Mouse (Mus musculus) adrenal gland (tissue): Measurements from ENCODE around the gene Rnf121.
"Not testable (repeated sequence)": the region's sequence is repeated elsewhere in the genome, so short reads cannot be mapped to it uniquely, and the experiment has no call there.

Experiments
- intact Hi-C: fragments of 180-260 bp; cut with DNase I; formaldehyde crosslinking; loops from one replicate; pipeline ENCODE4 v1.15.1; 2025

The Rnf121 gene

DNA sequence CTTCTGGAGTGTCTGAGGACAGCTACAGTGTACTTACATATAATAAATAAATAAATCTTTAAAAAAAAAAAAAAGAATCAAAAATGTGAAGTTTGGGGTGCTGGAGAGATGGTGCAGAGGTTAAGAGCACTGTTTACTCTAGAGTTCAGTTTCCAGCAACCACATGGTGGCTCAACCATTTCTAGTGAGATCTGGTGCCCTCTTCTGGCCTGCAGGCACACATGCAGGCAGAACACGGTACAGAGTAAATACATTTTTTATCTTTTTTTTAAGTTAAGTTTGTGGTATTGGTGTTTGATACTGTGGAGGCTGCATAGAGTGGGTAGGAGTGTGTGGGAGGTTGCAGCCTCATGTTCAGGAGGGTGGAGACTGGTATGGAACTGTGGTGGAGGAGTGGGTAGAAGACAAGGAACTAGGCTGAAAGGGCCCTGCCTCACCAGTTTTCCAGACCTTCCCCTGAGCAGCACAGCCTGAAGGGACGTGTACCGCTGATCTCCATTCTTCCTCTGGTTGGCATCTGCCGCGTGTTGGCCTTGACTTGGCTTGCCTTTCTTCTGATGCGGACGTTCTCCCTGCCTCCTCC, 11.5 kb upstream of the Rnf121 start:
- intact Hi-C loops: loop anchor here (5.0 to 10.0 kb wide), 3 partner anchors 80 to 422 kb away; no protein-coding TSS in a partner anchor

DNA sequence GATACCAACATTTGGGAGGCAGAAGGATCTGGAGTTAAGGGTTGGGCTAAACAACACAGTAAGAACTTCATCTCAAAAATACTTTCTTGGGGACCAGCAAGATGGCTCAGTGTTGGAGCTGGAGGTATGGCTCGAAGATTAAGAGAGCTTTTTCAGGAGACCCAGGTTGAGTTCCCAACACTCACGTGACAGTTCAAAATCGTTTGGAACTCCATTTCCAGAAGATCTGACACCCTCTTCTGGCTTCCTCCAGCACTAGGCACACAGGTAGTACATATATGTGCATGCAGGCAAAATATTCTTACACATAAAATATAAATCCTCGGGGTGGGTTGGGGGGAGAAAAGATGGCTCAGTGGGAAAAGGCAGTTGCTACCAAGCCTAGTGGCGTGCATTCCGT, 1.1 kb upstream of the Rnf121 start:
- intact Hi-C loops: no loop called here

DNA sequence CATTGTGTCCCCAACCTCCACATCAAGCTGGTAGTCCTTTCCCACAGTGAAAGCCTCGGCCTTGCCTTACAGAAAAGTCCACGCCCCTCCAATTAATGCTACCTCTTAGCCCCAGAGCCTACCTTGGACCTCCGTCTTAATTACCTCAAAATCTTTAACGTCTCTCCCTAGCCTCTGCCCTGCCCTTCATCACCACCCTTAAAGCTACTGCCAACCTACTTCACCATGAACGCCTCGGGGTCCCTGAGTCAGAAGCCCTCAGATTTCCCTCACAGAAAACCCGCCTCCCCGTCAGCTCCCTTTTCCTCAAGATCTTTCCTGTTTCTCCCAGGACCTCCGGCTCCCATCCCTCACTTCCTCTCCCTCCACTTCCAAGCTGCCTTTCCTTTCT, 619 bp downstream of the Rnf121 start:
- intact Hi-C loops: no loop called here

DNA sequence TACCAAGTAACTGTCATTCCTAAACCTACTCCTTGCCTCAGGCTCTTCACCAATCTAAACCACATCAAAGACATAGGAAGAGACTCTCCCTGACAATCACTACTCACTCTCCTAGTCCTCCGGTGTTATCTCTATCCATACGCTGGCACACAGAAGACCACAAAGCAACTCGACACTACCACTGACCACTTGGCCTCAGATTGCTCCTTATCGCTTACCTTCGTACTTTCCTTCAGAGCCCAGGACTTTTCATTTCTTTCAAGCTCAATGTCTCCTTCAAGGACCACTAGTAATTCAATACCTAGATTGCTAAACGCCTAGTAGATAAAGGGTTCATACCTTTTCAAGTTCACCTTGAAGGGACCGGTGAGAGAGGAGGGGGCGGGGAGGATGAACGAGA, 1.4 kb downstream of the Rnf121 start:
- intact Hi-C loops: no loop called here

DNA sequence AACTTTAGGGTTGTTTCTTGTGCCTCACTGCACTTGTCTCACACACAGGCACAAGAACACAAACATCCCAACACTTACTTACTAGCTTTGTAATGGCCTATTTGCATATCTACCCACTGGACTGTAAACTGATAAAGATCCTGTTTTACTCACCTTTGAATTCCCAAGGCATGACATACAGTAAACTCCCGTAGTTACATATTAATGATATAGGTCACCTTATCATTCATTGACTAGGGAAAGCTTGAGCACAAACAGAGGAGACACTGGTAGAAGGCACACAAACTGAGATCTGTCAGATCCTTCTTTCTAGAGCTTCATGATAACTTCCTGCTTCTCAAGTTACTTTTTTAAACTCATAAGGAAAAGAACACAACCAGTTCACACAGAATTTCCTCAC, 3.1 kb downstream of the Rnf121 start:
- intact Hi-C loops: no loop called here

DNA sequence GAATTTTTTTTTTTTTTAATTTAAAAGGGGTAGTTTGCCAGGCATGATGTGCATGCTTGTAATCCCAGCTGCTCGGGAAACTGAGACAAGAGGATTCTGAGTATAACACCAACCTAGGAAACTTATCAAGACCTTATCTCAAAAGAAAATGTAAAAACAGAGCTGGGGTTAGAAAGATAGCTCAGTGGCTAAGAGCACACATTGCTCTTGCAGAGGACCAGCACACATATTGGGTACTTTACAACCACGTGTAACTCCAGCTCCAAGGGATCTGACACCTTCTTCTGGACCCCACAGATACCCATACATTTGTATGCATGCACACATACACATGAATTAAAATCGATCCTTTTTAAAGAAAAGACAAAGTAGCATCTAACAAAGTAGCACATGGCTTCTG, 3.9 kb downstream of the Rnf121 start:
- intact Hi-C loops: no loop called here

DNA sequence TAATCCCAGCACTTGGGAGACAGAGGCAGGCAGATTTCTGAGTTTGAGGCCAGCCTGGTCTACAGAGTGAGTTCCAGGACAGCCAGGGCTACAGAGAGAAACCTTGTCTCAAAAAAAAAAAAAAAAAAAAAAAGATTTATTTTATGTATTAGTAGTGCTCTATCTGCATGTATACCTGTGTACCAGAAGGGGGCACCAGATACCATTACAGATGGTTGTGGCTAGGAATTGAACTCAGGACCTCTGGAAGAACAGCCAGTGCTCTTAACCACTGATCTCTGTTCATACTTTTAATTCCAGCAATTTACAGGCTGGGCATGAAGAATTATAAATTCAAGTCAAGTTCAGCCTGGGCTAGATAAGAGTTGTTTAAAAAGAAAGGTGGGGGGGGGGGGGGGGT, 16.7 kb downstream of the Rnf121 start:
- intact Hi-C loops: not testable (repeated sequence)

DNA sequence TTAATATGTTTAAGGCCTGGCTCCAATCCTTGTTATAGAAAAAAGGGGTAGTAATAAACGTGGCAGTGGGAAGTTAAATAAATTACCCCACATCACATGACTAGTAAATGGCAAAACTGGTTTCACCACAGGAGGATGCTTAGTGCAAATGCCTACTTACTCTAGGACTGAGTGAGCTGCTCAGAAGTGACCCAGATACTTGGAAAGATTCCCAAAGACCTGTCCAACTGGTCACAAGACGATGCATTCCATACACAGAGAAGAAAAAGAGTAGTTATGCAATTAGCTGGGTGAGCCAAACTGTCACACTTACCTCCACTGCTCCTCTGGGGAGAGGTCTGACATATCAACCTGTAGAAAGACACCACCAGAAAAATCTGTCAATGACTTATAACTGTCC, 23.0 kb downstream of the Rnf121 start:
- intact Hi-C loops: no loop called here

DNA sequence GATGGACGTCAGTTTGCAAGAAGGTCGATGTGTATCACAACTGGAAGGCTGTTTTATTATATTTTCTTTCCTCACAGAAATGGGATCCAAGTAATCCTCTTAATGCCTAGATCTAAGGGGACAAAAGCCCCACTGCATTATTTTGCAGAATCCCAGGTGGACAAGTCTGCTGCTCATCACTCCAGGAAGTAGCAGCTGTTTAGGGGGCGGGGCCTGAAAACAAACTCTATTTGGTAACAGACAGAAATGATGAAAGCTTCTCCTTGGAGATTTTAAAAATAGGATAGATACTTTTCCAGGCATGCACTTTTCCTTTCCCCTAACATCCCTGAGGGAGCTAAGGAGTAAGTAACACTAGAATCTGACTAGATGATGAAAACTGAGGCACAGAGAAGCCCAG, 28.0 kb downstream of the Rnf121 start:
- intact Hi-C loops: loop anchor here (5.0 kb wide), 1 partner anchor 120 kb away; no protein-coding TSS in a partner anchor

DNA sequence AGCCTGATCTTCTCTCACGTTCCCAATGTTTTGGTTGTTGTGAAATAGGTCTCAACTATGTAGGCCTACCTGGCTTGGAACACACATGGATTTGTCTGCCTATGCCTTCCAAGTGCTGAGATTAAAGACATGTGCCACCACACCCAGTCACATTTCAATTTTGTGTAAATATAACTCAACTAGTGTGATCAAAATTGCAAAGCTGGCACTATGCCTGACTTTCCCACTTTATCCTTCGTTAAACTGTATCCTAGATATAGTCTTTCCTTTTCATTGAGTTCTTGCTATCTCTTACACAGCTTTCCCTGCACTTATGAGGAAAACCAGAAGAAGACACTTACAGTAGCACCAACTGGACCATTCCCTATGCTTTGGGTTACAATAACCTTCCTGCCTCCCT, 29.7 kb downstream of the Rnf121 start:
- intact Hi-C loops: loop anchor here (2.0 to 5.0 kb wide), 2 partner anchors 37 to 118 kb away; no protein-coding TSS in a partner anchor

DNA sequence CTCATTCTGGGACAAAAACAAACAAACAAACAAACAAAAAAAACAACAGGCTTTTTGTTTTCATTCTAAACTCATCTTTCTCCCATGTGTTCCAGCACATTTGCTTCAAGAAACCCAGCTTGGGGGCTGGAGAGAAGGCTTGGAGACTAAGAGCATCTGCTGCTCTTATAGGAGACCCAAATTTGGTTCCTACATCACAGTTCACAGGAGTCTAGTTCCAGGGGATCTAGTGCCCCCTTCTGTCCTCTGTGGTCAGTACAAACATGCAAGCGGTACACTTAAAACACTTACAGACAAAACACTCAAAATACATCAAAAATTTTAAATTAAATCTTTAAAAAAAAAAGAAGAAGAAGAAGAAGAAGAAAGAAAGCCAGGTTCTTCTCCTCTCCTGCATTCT, 30.4 kb downstream of the Rnf121 start:
- intact Hi-C loops: loop anchor here (2.0 to 5.0 kb wide), 2 partner anchors 36 to 118 kb away; no protein-coding TSS in a partner anchor

DNA sequence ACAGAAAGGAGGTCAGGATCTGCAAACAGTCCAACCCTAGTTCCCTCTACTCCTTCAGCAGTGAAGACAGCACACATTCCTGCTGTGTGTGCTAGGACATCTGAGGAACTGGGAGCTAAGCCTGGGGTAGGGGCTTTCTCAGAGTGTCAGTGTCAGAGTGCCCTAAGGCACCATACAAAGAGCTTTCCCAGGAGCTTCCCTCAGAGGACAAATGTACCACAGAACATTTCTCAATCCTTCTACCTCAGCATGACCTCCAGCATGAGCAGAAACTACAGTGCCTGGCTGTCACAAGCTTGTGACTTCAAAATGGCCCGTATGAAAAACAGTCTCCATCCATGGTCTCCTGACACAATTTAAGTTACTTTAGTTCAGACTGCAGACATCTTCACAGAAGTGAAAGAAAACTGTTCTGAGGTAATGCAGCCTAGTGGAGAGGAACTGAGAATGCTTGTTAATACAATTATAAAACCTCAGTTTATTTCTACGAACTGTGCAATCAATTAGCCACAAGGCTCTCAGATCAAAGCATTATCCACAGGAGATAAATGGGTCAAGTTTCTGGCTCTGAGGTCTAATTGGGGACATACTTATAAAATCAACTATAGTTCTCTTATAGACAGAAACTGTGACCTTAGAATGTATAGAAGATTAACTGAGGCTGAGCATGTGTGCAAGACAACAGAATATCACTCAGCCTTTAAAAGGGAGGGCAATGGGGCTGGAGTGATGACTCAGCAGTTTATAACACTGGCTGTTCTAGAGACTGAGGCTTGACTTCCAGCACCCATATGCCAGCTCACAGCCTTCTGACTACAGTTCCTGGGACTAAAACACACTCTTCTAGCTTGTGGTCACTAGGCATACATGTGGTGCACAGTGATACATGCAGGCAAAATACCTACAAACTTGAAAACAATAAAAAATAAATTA, 39.8 kb downstream of the Rnf121 start:
- intact Hi-C loops: no loop called here

DNA sequence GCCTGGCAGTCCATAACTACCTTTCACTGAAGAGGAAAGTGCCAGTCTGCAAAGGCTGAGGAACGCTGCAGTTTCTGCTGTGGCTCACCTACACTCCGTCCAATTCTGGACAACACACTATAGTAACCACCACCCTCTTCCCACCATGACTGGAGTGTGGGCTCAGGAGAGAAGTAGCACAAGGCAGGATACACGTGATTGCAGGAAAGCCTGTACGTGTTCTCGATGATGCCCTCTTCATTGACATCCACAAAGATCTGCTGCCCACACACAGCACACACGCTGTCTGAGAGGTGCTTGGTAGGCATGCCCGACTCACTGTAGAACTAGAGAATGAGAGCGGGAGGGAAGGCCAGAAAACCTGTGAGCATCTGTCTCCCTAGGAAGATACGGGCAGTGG, 41.4 kb downstream of the Rnf121 start:
- intact Hi-C loops: no loop called here

DNA sequence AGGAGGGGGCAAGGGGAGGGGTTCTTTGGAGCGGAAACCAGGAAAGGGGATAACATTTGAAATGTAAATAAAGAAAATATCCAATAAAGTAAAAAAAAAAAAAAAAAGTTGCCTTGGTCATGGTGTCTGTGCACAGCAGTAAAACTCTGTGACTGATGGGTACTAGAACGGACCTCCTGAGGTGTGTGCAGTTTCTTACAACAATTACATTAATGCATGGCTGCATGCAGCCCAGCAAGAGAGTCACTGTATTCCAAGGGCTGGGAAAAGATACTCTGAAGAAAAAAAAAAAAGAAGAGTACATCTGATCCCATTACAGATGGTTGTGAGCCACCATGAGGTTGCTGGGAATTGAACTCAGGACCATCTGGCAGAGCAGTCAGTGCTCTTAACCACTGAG, 44.3 kb downstream of the Rnf121 start:
- intact Hi-C loops: not testable (repeated sequence)

DNA sequence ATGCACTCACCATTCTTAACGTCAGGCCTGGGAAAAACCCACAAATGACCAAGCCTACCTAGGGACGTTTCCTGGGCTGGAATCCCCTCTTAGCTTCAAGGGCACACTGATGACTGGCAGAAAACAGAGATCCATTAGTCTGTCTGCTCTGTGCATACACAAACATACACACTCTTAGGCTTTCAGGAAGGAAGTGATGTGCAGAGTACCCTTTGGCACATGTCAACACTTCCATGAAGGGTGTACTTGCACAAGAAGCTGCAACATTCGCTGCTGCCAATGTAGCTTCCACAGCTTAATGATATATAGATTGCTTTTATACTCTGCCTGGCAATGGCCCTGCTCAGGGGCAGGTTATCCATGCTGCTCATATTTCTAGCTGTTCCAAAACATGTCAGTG, 45.9 kb downstream of the Rnf121 start:
- intact Hi-C loops: no loop called here

DNA sequence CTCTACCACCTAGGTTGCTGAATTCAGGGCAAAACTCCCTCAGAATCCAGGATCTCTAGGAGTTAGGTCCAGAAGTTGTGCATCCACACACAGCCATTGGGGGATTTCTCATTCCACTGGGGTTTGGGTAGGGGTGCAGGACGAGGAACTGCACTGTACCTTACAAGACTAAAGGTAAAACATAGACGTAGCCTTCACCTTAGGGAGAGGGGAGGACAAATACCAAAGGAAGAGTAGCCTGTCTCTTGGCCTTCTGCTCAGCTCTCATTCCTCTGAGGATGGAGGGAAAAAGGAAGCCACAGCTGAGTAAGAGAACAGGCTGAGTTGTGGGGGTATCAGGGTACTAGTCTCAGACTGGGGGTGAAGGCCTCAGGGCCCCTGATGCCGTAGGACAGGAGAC, 46.7 kb downstream of the Rnf121 start, which contains the start of gene Il18bp:
Il18bp (minus strand) TSS at position 101 of the 400 bp plus-strand sequence.
- intact Hi-C loops: no loop called here

DNA sequence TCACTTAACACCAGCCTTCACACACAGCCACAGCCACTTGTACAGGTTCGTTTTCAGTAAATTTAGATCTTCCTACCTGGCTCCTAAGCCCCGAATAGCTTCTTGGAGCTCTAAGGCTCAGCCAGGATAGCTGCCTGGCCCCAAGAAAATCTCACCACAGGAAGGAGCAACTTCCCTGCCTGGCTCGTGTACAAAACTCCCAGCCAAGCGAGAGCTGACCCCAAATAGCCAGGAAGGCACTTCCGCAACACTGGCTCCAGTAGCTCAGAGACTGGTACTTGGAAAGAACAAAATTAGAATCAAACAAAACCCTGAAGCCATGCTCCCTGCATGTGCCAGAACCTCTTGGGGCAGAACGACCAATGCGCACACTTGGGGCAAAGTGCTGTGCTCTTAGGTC, 47.2 kb downstream of the Rnf121 start:
- intact Hi-C loops: no loop called here

DNA sequence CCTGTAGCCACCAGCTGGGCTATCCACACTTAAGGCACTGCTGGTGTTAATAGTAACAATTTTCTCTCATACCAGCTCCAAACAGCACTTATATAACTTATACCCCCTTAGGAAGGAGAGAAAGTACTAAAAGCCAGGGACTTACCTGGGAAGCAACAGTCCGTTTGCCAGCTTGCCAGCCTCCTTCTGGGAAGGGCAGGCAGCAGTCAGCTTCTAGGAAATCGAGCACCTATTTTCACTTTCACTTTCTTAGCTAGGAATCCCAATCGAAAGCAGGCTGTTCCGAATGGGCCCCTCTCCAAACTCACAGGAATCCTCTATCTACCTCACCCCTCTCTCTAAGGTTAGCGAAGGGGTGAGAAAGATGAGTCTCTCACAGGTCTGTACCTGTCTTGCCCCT, 47.8 kb downstream of the Rnf121 start:
- intact Hi-C loops: no loop called here

DNA sequence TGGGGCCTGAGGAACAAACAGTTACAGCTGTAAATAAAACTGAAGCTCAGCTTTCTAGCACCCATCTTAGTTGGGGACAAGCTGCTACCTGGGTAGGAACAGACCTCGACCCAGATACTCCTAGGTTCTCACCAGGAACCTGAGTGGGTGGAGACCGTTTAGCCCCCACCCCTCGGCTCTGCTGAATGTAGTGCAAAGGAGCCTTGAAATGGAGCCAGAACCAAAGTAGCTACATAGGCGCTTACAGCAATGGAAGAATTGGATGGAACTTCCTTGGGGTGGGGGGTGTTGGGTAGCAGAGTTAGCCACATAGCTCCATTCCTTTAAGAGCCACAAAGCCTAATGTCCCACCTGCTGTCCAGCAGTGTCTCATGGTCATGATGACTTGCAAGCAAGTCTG, 48.3 kb downstream of the Rnf121 start:
- intact Hi-C loops: no loop called here

DNA sequence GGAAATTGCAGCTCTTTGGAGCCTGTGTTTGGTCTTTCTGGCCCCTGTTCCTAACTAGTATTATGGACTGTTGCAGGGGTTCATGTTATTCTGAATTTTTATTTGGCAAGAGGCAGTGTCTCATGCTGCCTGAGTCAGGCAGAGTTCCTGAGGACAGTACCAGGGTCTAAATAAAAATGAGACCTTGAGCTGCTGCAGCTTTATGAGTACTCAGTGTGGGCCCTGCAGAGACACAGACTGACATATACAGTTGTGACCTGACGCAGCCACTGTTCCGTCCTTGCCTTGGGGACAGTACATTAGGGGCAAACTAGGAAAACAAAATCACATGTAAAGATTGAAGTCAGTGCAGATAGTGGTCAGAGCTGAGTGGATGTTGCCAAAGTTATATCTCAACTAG, 50.3 kb downstream of the Rnf121 start:
- intact Hi-C loops: no loop called here

DNA sequence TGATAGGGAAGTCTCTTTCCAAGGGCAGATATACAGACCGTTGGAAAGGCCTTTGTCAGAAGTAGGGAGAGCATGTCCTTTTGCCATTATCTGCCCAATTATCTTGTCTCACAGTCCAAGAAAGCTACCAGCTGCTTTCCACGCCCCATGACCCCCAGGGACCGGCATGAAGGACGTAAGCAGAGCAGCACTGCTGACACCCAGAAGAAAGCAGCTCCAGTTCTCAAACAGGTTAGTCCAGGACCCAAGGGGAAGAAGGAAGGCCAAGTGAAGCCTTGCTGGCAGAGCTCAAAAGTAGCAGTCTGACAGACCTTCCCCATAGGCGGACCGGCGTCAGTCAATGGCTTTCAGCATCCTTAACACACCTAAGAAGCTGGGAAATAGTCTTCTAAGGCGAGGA, 51.9 kb downstream of the Rnf121 start:
- intact Hi-C loops: no loop called here

DNA sequence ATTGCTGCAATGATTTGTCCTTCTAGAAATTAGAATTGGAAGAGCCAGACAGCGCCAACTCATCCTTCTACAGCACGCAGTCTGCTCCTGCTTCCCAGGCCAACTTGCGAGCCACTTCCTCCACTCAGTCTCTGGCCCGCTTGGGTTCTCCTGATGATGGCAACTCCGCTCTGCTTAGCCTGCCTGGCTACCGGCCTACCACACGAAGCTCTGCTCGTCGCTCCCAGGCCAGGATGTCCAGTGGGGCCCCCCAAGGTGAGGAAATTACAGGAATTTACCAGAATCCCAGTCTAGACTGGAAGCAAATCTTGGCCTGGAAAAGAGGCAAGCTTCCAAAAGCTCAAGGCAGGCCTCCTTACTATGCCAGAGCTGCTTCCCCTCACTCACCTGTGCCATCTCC, 53.4 kb downstream of the Rnf121 start:
- intact Hi-C loops: no loop called here

DNA sequence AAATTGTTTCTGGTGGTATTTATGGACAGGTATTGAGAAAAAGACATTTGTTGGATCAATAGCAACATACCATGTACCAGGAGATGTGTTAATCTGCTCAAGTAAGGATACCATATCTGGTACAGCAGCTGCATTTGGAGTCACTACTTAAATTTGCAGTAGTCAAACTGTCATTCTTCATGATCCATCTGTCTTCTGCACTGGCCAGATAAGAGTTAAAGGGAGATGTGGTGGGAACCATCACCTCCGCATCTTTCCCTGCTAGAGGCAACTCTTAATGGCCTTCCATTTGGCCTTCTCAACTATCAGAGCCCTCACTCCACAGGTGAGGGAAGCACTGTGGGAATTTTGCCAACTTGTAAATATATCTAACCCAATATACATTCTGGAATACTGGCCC, 58.7 kb downstream of the Rnf121 start:
- intact Hi-C loops: no loop called here
